Mouse (Mus musculus): ENCODE data around the gene Gm5142. TPM values are rescaled to one million over a fixed set of nuclear protein-coding genes. Genes with fewer than 3 reads are reported as not detected.

The Gm5142 gene
- polyA plus RNA-seq, 1 experiment from 2014 or later = not detected

GRCm38 (mm10) chr14:59200711-59201603 is 22.4 kb upstream of the Gm5142 start, which contains the start of gene Rcbtb1:
TSS of gene Rcbtb1 (plus strand) at chr14:59201209.
- peak within 1 kb of the TSS; percentile 97 for H3K27ac ChIP-seq (ENCODE audit: low read length)
- no peaks in the 10 kb centered on the region for H3K27me3 ChIP-seq (ENCODE audit: control insufficient read depth, insufficient read depth, low read length)
- peak; percentile 95 for ATAC-seq (ENCODE audit: insufficient read depth, low FRiP score)
- H3K9me3 ChIP-seq (replicated peaks; ENCODE audit: control insufficient read depth, low read length) = no peaks in the 10 kb centered on the region
- peak within 1 kb of the TSS; percentile 90 for H3K9ac ChIP-seq (ENCODE audit: low read length)
- H3K4me2 ChIP-seq (ENCODE audit: low read depth, low read length) = peak within 1 kb of the TSS; percentile 88
- H3K36me3 ChIP-seq (ENCODE audit: control insufficient read depth, insufficient read depth, low read length) = no peaks in the 10 kb centered on the region
- peak within 1 kb of the TSS; percentile 68 for H3K4me3 ChIP-seq (replicated peaks; ENCODE audit: low read length)
- peaks cover 11% of the 10 kb centered on the region for H3K4me1 ChIP-seq (ENCODE audit: control insufficient read depth, insufficient read depth, low read length)
- WGBS = under 1% methylated on average over 91 of the region's 96 CpGs

GRCm38 (mm10) chr14:59186121-59186520 is 7.6 kb upstream of the Gm5142 start:
- ATAC-seq (ENCODE audit: insufficient read depth, low FRiP score) = no peak
- H3K4me2 ChIP-seq (ENCODE audit: low read depth, low read length) = no peak overlapping the region
- 81% methylated on average over 2 of the region's 2 CpGs for WGBS
- H3K9me3 ChIP-seq (replicated peaks; ENCODE audit: control insufficient read depth, low read length) = no peaks in the 10 kb centered on the region
- no peak overlapping the region for H3K4me3 ChIP-seq (replicated peaks; ENCODE audit: low read length)
- no peak overlapping the region for H3K27ac ChIP-seq (ENCODE audit: low read length)
- H3K9ac ChIP-seq (ENCODE audit: low read length) = no peak overlapping the region
- H3K4me1 ChIP-seq (ENCODE audit: control insufficient read depth, insufficient read depth, low read length) = no peaks in the 10 kb centered on the region
- H3K36me3 ChIP-seq (ENCODE audit: control insufficient read depth, insufficient read depth, low read length) = no peaks in the 10 kb centered on the region
- no peaks in the 10 kb centered on the region for H3K27me3 ChIP-seq (ENCODE audit: control insufficient read depth, insufficient read depth, low read length)

DNA sequence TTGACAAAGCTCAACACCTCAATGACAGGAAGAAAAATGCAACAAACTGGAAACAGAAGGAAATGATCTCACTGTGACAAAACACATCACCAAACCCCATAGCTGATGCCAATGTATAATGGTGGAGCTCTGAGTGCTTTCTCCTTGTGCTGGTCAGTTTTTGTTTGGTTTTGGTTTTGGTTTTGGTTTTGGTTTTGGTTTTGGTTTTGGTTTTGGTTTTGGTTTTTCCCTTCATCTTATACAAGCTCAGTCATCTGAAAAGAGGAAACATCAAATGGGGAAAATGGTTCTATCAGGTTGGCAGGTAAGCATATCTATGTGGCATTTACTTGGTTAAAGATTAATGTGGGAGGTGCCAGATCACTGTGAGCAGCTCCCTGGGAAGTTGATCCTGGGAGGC is 7.0 kb upstream of the Gm5142 start:
- ATAC-seq (ENCODE audit: insufficient read depth, low FRiP score) = no peak
- no peaks in the 10 kb centered on the region for H3K27me3 ChIP-seq (ENCODE audit: control insufficient read depth, insufficient read depth, low read length)
- H3K36me3 ChIP-seq (ENCODE audit: control insufficient read depth, insufficient read depth, low read length) = no peaks in the 10 kb centered on the region
- H3K4me2 ChIP-seq (ENCODE audit: low read depth, low read length) = no peak overlapping the region
- no peaks in the 10 kb centered on the region for H3K4me1 ChIP-seq (ENCODE audit: control insufficient read depth, insufficient read depth, low read length)
- no peak overlapping the region for H3K4me3 ChIP-seq (replicated peaks; ENCODE audit: low read length)
- no peaks in the 10 kb centered on the region for H3K9me3 ChIP-seq (replicated peaks; ENCODE audit: control insufficient read depth, low read length)
- no peak overlapping the region for H3K9ac ChIP-seq (ENCODE audit: low read length)
- no peak overlapping the region for H3K27ac ChIP-seq (ENCODE audit: low read length)

DNA sequence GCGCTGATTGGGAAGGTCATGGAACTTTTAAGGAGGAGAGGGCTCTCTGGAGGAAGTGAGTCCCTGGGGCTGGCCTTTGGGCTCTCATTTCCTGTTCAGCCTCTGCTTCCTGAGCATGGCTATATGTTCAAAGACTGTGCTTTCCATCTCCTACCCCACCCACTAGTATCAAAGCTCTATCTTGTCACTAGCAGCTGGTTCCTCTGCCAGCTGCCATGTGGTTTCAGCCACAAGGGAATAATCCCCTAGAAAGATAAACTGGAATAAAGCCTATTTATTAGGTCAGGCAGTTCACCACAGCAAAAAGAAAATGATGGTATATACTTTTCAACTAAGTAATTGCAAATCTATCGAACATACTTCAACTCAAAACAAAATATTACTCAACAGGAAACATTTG is 4.2 kb upstream of the Gm5142 start:
- H3K27ac ChIP-seq (ENCODE audit: low read length) = no peak overlapping the region
- H3K4me2 ChIP-seq (ENCODE audit: low read depth, low read length) = no peak overlapping the region
- ATAC-seq (ENCODE audit: insufficient read depth, low FRiP score) = no peak
- no peaks in the 10 kb centered on the region for H3K36me3 ChIP-seq (ENCODE audit: control insufficient read depth, insufficient read depth, low read length)
- no peak overlapping the region for H3K9ac ChIP-seq (ENCODE audit: low read length)
- no peaks in the 10 kb centered on the region for H3K4me1 ChIP-seq (ENCODE audit: control insufficient read depth, insufficient read depth, low read length)
- no peaks in the 10 kb centered on the region for H3K27me3 ChIP-seq (ENCODE audit: control insufficient read depth, insufficient read depth, low read length)
- H3K4me3 ChIP-seq (replicated peaks; ENCODE audit: low read length) = no peak overlapping the region
- WGBS = 73% methylated on average over 2 of the region's 2 CpGs
- H3K9me3 ChIP-seq (replicated peaks; ENCODE audit: control insufficient read depth, low read length) = no peaks in the 10 kb centered on the region

DNA sequence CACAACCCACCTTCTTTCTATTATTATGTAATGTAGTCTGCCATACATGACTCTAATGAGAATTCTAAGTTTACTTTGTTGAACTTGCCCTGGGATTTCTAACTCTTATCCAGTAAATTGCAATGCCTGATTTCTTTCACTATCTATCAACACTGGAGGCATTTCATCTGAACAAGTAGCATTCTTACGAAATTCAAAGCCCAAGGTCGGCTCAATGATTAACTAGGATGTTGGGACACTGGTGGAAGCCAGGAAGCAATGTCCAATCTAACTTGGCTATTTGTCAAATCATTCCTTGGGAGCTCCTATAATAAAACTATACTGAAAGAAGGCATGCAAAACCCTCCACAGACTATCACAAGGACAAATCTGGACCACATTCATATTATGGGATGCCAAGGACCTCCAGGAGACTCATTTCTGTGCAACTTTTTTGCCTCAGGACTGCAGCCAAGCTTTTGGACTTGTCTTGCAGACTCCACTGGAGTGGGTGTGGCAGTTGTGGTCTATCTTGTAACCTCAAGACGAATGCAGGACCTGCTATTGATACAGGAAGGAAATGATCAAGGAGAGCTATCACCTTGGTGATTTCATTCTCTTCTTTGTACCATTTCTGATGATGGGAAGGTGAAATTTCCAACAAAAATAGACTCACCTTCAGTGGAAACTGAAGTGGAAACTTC is 21.4 kb downstream of the Gm5142 start:
- no peak for ATAC-seq (ENCODE audit: insufficient read depth, low FRiP score)
- no peaks in the 10 kb centered on the region for H3K9me3 ChIP-seq (replicated peaks; ENCODE audit: control insufficient read depth, low read length)
- no peak overlapping the region for H3K27ac ChIP-seq (ENCODE audit: low read length)

GRCm38 (mm10) chr14:59155589-59155988 is 23.0 kb downstream of the Gm5142 start:
- Histone ChIP-seq H3K9me3 (replicated peaks; ENCODE audit: control insufficient read depth, low read length) (no peaks in the 10 kb centered on the region), H3K27ac (ENCODE audit: low read length) (no peak overlapping the region), H3K4me2 (ENCODE audit: low read depth, low read length) (no peak overlapping the region), H3K36me3 (ENCODE audit: control insufficient read depth, insufficient read depth, low read length) (no peaks in the 10 kb centered on the region), H3K4me1 (ENCODE audit: control insufficient read depth, insufficient read depth, low read length) (no peaks in the 10 kb centered on the region), H3K27me3 (ENCODE audit: control insufficient read depth, insufficient read depth, low read length) (no peaks in the 10 kb centered on the region), H3K9ac (ENCODE audit: low read length) (no peak overlapping the region), H3K4me3 (replicated peaks; ENCODE audit: low read length) (no peak overlapping the region)
- ATAC-seq (ENCODE audit: insufficient read depth, low FRiP score) = no peak
- 72% methylated on average over 2 of the region's 2 CpGs for WGBS

More for the DNA sequence above, 21.4 kb downstream of the Gm5142 start:
- Histone ChIP-seq H3K4me1 (ENCODE audit: control insufficient read depth, insufficient read depth, low read length) (no peaks in the 10 kb centered on the region), H3K4me2 (ENCODE audit: low read depth, low read length) (no peak overlapping the region), H3K27me3 (ENCODE audit: control insufficient read depth, insufficient read depth, low read length) (no peaks in the 10 kb centered on the region), H3K4me3 (replicated peaks; ENCODE audit: low read length) (no peak overlapping the region), H3K9ac (ENCODE audit: low read length) (no peak overlapping the region), H3K36me3 (ENCODE audit: control insufficient read depth, insufficient read depth, low read length) (no peaks in the 10 kb centered on the region)
- 60% methylated on average over 3 of the region's 3 CpGs for WGBS

DNA sequence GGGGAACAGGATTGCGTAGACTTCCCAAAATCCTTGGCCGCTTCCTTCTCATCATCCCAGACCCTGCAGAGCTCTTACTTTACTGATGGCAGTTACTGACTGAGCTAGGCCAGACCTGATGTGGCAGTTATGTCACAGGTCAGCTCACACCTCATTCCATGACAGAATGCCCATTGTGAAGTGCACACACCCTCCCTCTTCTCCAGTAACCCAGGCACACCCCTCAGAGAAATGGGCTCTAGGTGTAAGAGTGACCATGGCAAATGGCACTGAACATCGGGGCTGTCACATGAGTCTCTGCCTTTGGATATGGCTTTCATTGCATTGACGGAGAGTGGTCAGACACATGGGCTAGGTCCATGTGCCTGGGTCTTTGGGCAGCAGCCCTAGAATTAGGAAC is 35.8 kb downstream of the Gm5142 start, which contains the start of gene 1700129C05Rik:
Gene 1700129C05Rik, minus strand, starts transcription at position 101 of the 400 bp plus-strand sequence.
- Histone ChIP-seq H3K27me3 (ENCODE audit: control insufficient read depth, insufficient read depth, low read length) (no peaks in the 10 kb centered on the region), H3K4me1 (ENCODE audit: control insufficient read depth, insufficient read depth, low read length) (no peaks in the 10 kb centered on the region), H3K4me2 (ENCODE audit: low read depth, low read length) (no peak within 1 kb of the TSS), H3K9ac (ENCODE audit: low read length) (no peak within 1 kb of the TSS), H3K36me3 (ENCODE audit: control insufficient read depth, insufficient read depth, low read length) (no peaks in the 10 kb centered on the region), H3K9me3 (replicated peaks; ENCODE audit: control insufficient read depth, low read length) (no peaks in the 10 kb centered on the region), H3K27ac (ENCODE audit: low read length) (no peak within 1 kb of the TSS), H3K4me3 (replicated peaks; ENCODE audit: low read length) (no peak within 1 kb of the TSS)
- ATAC-seq (ENCODE audit: insufficient read depth, low FRiP score) = no peak
- WGBS = 93% methylated on average over 4 of the region's 4 CpGs

DNA sequence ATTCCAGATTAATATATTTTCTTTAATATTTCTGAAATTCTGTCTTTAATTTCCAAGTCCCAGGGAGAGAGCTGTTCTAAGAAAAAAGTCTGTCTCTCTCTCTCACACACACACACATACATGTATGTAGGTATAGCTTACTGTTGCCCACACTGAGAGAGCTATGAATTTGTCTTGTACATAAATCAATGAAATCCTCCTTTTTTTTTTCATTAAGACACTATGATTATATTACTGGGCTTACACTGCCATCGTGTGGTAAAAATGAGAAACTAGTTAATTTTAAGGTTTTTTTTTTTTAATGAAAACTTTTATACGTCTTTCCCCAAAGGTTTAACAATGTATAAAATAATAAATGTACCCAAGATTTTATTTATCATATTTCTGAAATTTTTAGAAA is 64.3 kb downstream of the Gm5142 start:
- Histone ChIP-seq H3K9me3 (replicated peaks; ENCODE audit: control insufficient read depth, low read length) (no peaks in the 10 kb centered on the region), H3K27me3 (ENCODE audit: control insufficient read depth, insufficient read depth, low read length) (no peaks in the 10 kb centered on the region), H3K4me3 (replicated peaks; ENCODE audit: low read length) (no peak overlapping the region), H3K27ac (ENCODE audit: low read length) (no peak overlapping the region), H3K36me3 (ENCODE audit: control insufficient read depth, insufficient read depth, low read length) (no peaks in the 10 kb centered on the region), H3K4me1 (ENCODE audit: control insufficient read depth, insufficient read depth, low read length) (no peaks in the 10 kb centered on the region), H3K4me2 (ENCODE audit: low read depth, low read length) (no peak overlapping the region), H3K9ac (ENCODE audit: low read length) (no peak overlapping the region)
- no peak for ATAC-seq (ENCODE audit: insufficient read depth, low FRiP score)
- 2% methylated on average over 2 of the region's 2 CpGs for WGBS
